23 mouse cellular contexts compared by ENCODE assay signal in genomic region chr5:124035806-124036205, GRCm38 (mm10). TPM values are rescaled to one million over a fixed set of nuclear protein-coding genes. Genes with fewer than 3 reads are reported as not detected.
DNase-seq lines count a peak whose midpoint lies in the region; ATAC-seq lines count a peak whose summit lies in the region.
"Had no signal": no experiment of that assay in that cellular context is flagged by ENCODE, and none has a peak within 500 bp of the region (broad histone marks: within the 10 kb centered on the region; RNA-seq: fewer than 3 reads in every experiment).

No protein-coding gene starts in this region.

- 82% methylated on average over 7 of the region's 8 CpGs for WGBS in hindbrain, embryonic 11.5 days
- 80% methylated on average over 8 of the region's 8 CpGs for WGBS in hindbrain, embryonic 12.5 days

- H3K9me3 ChIP-seq in hindbrain, embryonic 11.5 days (ENCODE audit: control insufficient read depth, low read length): no peaks in the 10 kb centered on the region
- H3K9me3 ChIP-seq in hindbrain, embryonic 12.5 days (replicated peaks): no peaks in the 10 kb centered on the region
- H3K9me3 ChIP-seq: embryonic facial prominence, embryonic 12.5 days; heart, embryonic 10.5 days; limb, embryonic 15.5 days; megakaryocyte, embryonic 14.5 days; neural tube, embryonic 15.5 days had no signal

- no peak overlapping the region for H3K4me3 ChIP-seq in hindbrain, embryonic 11.5 days (ENCODE audit: low read depth, low read length)
- no peak overlapping the region for H3K4me3 ChIP-seq in hindbrain, embryonic 12.5 days
- H3K4me3 ChIP-seq: embryonic facial prominence, embryonic 12.5 days; heart, embryonic 10.5 days; limb, embryonic 15.5 days; myocyte; neural tube, embryonic 15.5 days had no signal

- no peak overlapping the region for H3K4me2 ChIP-seq in hindbrain, embryonic 11.5 days (replicated peaks; ENCODE audit: low read depth, low read length)
- no peak overlapping the region for H3K4me2 ChIP-seq in hindbrain, embryonic 12.5 days (replicated peaks)
- H3K4me2 ChIP-seq: embryonic facial prominence, embryonic 12.5 days; limb, embryonic 15.5 days; lung, embryonic 14.5 days; neural tube, embryonic 15.5 days had no signal

- H3K4me1 ChIP-seq in hindbrain, embryonic 11.5 days (replicated peaks; ENCODE audit: control insufficient read depth, insufficient read depth, low read length): no peaks in the 10 kb centered on the region; the same call in 1 of the 2 replicates
- H3K4me1 ChIP-seq in hindbrain, embryonic 12.5 days: peaks cover 11% of the 10 kb centered on the region

- H3K9ac ChIP-seq in hindbrain, embryonic 11.5 days (ENCODE audit: low read depth, low read length): no peak overlapping the region
- H3K9ac ChIP-seq in hindbrain, embryonic 12.5 days: no peak overlapping the region
- H3K9ac ChIP-seq: embryonic facial prominence, embryonic 12.5 days; limb, embryonic 15.5 days; liver, embryonic 14.5 days; lung, embryonic 14.5 days; neural tube, embryonic 15.5 days had no signal

- no peak for DNase-seq in hindbrain, embryonic 11.5 days (ENCODE audit: low spot score)
- DNase-seq in CD4-positive, CD25-positive, alpha-beta regulatory T cell, adult 2 months (ENCODE audit: low read depth, low spot score): peak; percentile 91
- peak; percentile 86 to 91 for DNase-seq in natural killer cell, adult 2 months (ENCODE audit: low spot score in 2 of 2)
- no peak for DNase-seq in urinary bladder, postnatal 14 days (ENCODE audit: low spot score)
- DNase-seq: adrenal gland, adult 8-10 months; cerebellum, adult 11-12 months; cerebellum, postnatal 14 days; kidney, adult 8-10 months; kidney, postnatal 14 days; left cerebral cortex, postnatal 4 days; lung, embryonic 14.5 days; midbrain, embryonic 14.5 days; spleen, adult 18-20 months had no signal

- H3K27ac ChIP-seq in hindbrain, embryonic 11.5 days (ENCODE audit: low read depth, low read length): peak overlapping the region; percentile 75; the same call in 1 of the 2 replicates
- no peak overlapping the region for H3K27ac ChIP-seq in hindbrain, embryonic 12.5 days
- H3K27ac ChIP-seq: embryonic facial prominence, embryonic 12.5 days; limb, embryonic 15.5 days; liver, embryonic 14.5 days; neural tube, embryonic 15.5 days had no signal

- no peaks in the 10 kb centered on the region for H3K27me3 ChIP-seq in hindbrain, embryonic 11.5 days (ENCODE audit: control insufficient read depth, insufficient read depth, low read length)
- H3K27me3 ChIP-seq in hindbrain, embryonic 12.5 days: no peaks in the 10 kb centered on the region
- H3K27me3 ChIP-seq: embryonic facial prominence, embryonic 12.5 days; limb, embryonic 15.5 days; megakaryocyte, embryonic 14.5 days; neural tube, embryonic 15.5 days had no signal

- ATAC-seq in hindbrain, embryonic 11.5 days (ENCODE audit: low FRiP score): no peak
- ATAC-seq in hindbrain, embryonic 12.5 days (ENCODE audit: low FRiP score): no peak
- ATAC-seq in activated CD4-positive, CD25-positive, alpha-beta regulatory T cell, adult 4 months: peak; percentile 52
- ATAC-seq in erythroid progenitor cell, adult 5-6 weeks (replicated peaks; ENCODE audit: low FRiP score, poor library complexity, severe bottlenecking): no peak

- H3K36me3 ChIP-seq in hindbrain, embryonic 11.5 days (ENCODE audit: control insufficient read depth, insufficient read depth, low read length): no peaks in the 10 kb centered on the region
- no peaks in the 10 kb centered on the region for H3K36me3 ChIP-seq in hindbrain, embryonic 12.5 days
- H3K36me3 ChIP-seq: embryonic facial prominence, embryonic 12.5 days; heart, embryonic 10.5 days; limb, embryonic 15.5 days; neural tube, embryonic 15.5 days had no signal

RNA-seq across cellular contexts. Expression of gene Vps37b, which starts 3.7 kb away (rescaled TPM):
- 38.3 and 48.8 TPM in 2 replicates for polyA plus RNA-seq in hindbrain, embryonic 11.5 days (2014; fragmentation: Nextera tagmentation; extraction: Ambion mirVana)
- 70.8 and 78.6 TPM in 2 replicates for polyA plus RNA-seq in hindbrain, embryonic 12.5 days (2016; fragmentation: Nextera tagmentation; extraction: Ambion mirVana)
- 10 to 100 TPM; 17.6 to 22.8 TPM for polyA plus RNA-seq in activated CD4-positive, CD25-positive, alpha-beta regulatory T cell, adult 4 months (2017; shearing (Covaris generic))
- total RNA-seq in erythroid progenitor cell, adult 5-6 weeks (2015; ENCODE audit: low replicate concordance): 15.5 TPM in 2 replicates
- 7.3 and 9.6 TPM in 2 replicates for total RNA-seq in erythroid progenitor cell, adult 5-6 weeks (2017; ENCODE audit: low replicate concordance)

RNA-seq across cellular contexts. Expression of gene Abcb9, which starts 59.8 kb away (rescaled TPM):
- polyA plus RNA-seq in hindbrain, embryonic 11.5 days (2014; fragmentation: Nextera tagmentation; extraction: Ambion mirVana): 0.71 and 0.76 TPM in 2 replicates
- polyA plus RNA-seq in hindbrain, embryonic 12.5 days (2016; fragmentation: Nextera tagmentation; extraction: Ambion mirVana): 3.7 and 3.8 TPM in 2 replicates
- 10 to 100 TPM; 12.0 to 23.4 TPM for polyA plus RNA-seq in activated CD4-positive, CD25-positive, alpha-beta regulatory T cell, adult 4 months (2017; shearing (Covaris generic))
- total RNA-seq in erythroid progenitor cell, adult 5-6 weeks (2015; ENCODE audit: low replicate concordance): 22.3 and 24.7 TPM in 2 replicates
- 23.8 and 25.2 TPM in 2 replicates for total RNA-seq in erythroid progenitor cell, adult 5-6 weeks (2017; ENCODE audit: low replicate concordance)

Comparison
In these comparisons a context has a peak if more than half of its experiments do, and no peak if none do; other contexts are left out.
1. DNase-seq: peak in CD4-positive, CD25-positive, alpha-beta regulatory T cell, adult 2 months (single experiment) and natural killer cell, adult 2 months (2 of 2); none in hindbrain, embryonic 11.5 days (single experiment) and urinary bladder, postnatal 14 days (single experiment).